26 mouse cellular contexts compared by ENCODE assay signal in genomic region chr3:55008965-55009741, GRCm38 (mm10). TPM values are rescaled to one million over a fixed set of nuclear protein-coding genes. Genes with fewer than 3 reads are reported as not detected.
"Had no signal": no experiment of that assay in that cellular context is flagged by ENCODE, and none has a peak within 500 bp of the region (broad histone marks: within the 10 kb centered on the region; RNA-seq: fewer than 3 reads in every experiment).

No protein-coding gene starts in this region.

- H3K36me3 ChIP-seq: heart, embryonic 13.5 days; heart, embryonic 15.5 days; hindbrain, embryonic 12.5 days; kidney, embryonic 15.5 days; limb, embryonic 13.5 days; limb, embryonic 15.5 days; liver, embryonic 12.5 days had no signal

- H3K9ac ChIP-seq: heart, embryonic 13.5 days; heart, embryonic 15.5 days; hindbrain, embryonic 12.5 days; hindbrain, embryonic 14.5 days; kidney, embryonic 15.5 days; limb, embryonic 13.5 days; limb, embryonic 15.5 days; liver, embryonic 12.5 days had no signal

- H3K4me3 ChIP-seq: heart, adult 2 months; heart, embryonic 13.5 days; heart, embryonic 15.5 days; hindbrain, embryonic 12.5 days; kidney, embryonic 15.5 days; limb, embryonic 13.5 days; limb, embryonic 15.5 days; liver, embryonic 12.5 days had no signal

- H3K9me3 ChIP-seq: heart, embryonic 13.5 days; heart, embryonic 15.5 days; hindbrain, embryonic 12.5 days; kidney, embryonic 15.5 days; limb, embryonic 13.5 days; limb, embryonic 15.5 days; liver, embryonic 12.5 days had no signal

- H3K27ac ChIP-seq: heart, adult 2 months; heart, embryonic 13.5 days; heart, embryonic 15.5 days; hindbrain, embryonic 12.5 days; hindbrain, embryonic 14.5 days; hindbrain, postnatal 0 days; kidney, embryonic 15.5 days; kidney, postnatal 0 days; limb, embryonic 13.5 days; limb, embryonic 15.5 days; liver, embryonic 12.5 days had no signal

- ATAC-seq: hindbrain, postnatal 0 days; intestine, embryonic 16.5 days; liver, embryonic 12.5 days had no signal

- H3K27me3 ChIP-seq: heart, embryonic 15.5 days; kidney, embryonic 15.5 days; limb, embryonic 15.5 days; liver, embryonic 12.5 days had no signal

- H3K4me2 ChIP-seq: heart, embryonic 11.5 days; heart, embryonic 13.5 days; heart, embryonic 15.5 days; hindbrain, embryonic 12.5 days; hindbrain, embryonic 14.5 days; kidney, embryonic 15.5 days; limb, embryonic 13.5 days; limb, embryonic 15.5 days; liver, embryonic 12.5 days had no signal

- H3K4me1 ChIP-seq: heart, embryonic 13.5 days; heart, embryonic 15.5 days; kidney, embryonic 15.5 days; limb, embryonic 13.5 days; liver, embryonic 12.5 days had no signal

- DNase-seq: gastrocnemius, postnatal 14 days; gastrocnemius, postnatal 36 days; heart, adult 2 months; heart, postnatal 14 days; heart, postnatal 36 days; kidney, adult 11 months; kidney, adult 2 months; kidney, adult 9 months; kidney, postnatal 14 days; kidney, postnatal 36 days; layer of hippocampus, adult 9-11 months; layer of hippocampus, postnatal 36 days; left cerebral cortex, postnatal 4 days had no signal

RNA-seq across cellular contexts. Expression of gene Ccna1, which starts 46.1 kb away (rescaled TPM):
- polyA plus RNA-seq: kidney, adult 2 months; liver, adult 2 months had no signal
